Mouse (Mus musculus): Measurements from ENCODE around the gene Fam81a.

The Fam81a gene

DNA sequence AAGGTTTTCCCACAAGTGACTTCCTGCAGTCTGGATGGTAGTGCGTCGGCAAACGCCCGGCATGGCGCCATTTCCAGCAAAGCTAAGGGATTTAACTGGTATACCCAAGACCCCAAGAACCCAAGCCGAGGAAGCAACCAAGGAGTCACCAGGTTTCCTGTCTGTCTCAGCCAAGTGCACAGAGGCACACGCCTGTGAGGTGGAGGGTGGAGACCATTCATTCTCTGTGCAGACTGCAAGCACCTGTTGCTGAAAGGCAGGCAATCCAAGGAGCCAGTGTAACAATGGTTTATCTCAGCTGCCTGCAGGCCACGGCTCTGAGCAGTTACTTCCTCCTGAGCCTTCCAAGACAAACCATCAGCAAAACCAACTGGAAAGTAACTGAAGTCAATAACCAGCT, 70.0 kb downstream of the Fam81a start:
- in situ Hi-C loops (cut with MboI; ENCODE audit: unreplicated experiment in 2 of 2): loop anchor here in 1 of 2 experiments (10.0 kb wide), 1 partner anchor 568 kb away; no protein-coding TSS in a partner anchor

- in situ Hi-C loops (cut with MboI; ENCODE audit: unreplicated experiment in 2 of 2): loop anchor here in 1 of 2 experiments (10.0 kb wide), 1 partner anchor 565 kb away; no protein-coding TSS in a partner anchor
These were observed 72.4 kb downstream of the Fam81a start for GRCm38 (mm10) chr9:70069961-70070435.

- in situ Hi-C loops (cut with MboI; ENCODE audit: unreplicated experiment in 2 of 2): no loop called here
These were observed 74.9 kb downstream of the Fam81a start for GRCm38 (mm10) chr9:70067497-70067896.

GRCm38 (mm10) chr9:70062012-70062411, 80.3 kb downstream of the Fam81a start:
- in situ Hi-C loops (cut with MboI; ENCODE audit: unreplicated experiment in 2 of 2): no loop called here

DNA sequence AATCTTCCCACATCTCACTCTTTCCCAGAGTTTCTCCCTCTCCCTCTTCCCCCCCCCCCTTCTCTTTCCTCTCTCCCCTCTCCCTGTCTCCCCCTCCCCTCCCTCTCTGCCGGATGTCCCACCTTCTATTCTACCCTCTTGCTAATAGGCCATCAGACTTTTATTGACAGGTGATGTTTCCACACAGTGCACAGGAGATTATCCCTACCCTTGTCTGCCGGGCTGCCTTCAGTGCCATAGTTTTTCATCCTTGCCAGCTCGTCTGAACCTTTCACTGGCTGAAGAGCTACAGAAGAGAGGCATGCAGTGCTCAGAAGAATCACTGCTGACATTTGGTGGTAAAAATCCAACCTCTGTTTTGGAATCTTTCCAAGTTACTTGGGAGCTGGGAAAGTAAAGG, 88.9 kb downstream of the Fam81a start:
- in situ Hi-C loops (cut with MboI; ENCODE audit: unreplicated experiment in 2 of 2): no loop called here

- in situ Hi-C loops (cut with MboI; ENCODE audit: unreplicated experiment in 2 of 2): no loop called here
These were observed 89.6 kb downstream of the Fam81a start for GRCm38 (mm10) chr9:70052730-70053129.

DNA sequence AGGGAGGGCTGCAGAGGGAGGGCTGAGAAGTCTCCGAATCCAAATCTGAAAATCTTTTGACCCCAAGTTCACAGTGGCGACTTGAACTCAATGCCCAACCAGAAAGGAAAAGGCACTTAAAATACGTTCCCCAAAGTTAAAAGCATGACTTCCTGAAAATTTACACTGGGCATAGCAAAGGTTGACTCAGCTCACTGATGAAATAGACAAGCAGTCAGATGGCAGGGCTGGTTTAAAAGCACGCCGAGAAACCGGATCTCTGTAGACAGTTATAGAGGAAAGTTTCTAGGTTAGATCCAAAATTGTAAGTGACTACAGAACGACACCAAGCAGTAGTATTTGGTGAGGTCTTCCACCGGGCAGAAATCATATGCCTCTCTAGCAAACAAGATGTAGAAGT, 92.5 kb downstream of the Fam81a start:
- in situ Hi-C loops (cut with MboI; ENCODE audit: unreplicated experiment in 2 of 2): no loop called here

DNA sequence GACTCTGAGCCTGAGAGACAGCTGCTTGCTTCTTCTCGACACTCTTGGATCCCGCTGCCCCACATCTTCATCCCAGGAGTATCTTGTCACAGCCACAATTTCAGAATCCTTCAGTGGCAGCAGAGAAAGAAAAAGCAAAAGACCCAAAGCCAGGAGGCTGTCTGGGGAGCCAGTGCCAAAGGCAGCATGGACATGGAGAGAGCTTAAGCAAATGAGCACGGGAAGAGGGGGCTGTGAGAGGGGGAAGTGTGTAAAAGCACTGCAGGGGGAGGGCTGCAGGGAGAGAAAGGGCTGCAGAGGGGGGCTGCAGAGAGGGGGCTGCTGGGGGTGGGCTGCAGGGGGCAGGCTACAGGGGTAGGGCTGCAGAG, 93.0 kb downstream of the Fam81a start:
- in situ Hi-C loops (cut with MboI; ENCODE audit: unreplicated experiment in 2 of 2): no loop called here

- in situ Hi-C loops (cut with MboI; ENCODE audit: unreplicated experiment in 2 of 2): no loop called here
These were observed 93.5 kb downstream of the Fam81a start for GRCm38 (mm10) chr9:70048751-70049415.

- in situ Hi-C loops (cut with MboI; ENCODE audit: unreplicated experiment in 2 of 2): no loop called here
These were observed 94.1 kb downstream of the Fam81a start for GRCm38 (mm10) chr9:70048280-70048679.

GRCm38 (mm10) chr9:70047839-70048238, 94.5 kb downstream of the Fam81a start:
- in situ Hi-C loops (cut with MboI; ENCODE audit: unreplicated experiment in 2 of 2): no loop called here

- in situ Hi-C loops (cut with MboI; ENCODE audit: unreplicated experiment in 2 of 2): no loop called here
These were observed 96.1 kb downstream of the Fam81a start for GRCm38 (mm10) chr9:70046255-70046654.

- in situ Hi-C loops (cut with MboI; ENCODE audit: unreplicated experiment in 2 of 2): no loop called here
These were observed 97.5 kb downstream of the Fam81a start for GRCm38 (mm10) chr9:70044865-70045264.

DNA sequence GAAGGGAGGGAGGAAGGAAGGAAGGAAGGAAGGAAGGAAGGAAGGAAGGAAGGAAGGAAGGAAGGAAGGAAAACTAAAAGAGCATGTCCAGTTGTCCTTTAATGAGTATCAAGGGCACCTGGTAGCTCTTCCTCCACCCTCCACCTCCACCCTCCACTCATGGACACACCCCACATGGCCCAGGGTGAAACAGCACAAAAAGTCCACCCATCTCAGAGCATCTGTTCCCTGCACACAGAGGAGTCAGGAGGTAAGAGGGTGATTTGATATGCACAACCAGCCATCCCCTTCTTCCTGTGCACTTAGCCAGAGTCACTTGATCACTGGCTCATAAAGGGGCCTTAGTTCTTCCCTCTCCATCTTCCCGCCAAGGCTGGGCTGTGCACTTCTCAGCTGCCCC, 99.4 kb downstream of the Fam81a start:
- in situ Hi-C loops (cut with MboI; ENCODE audit: unreplicated experiment in 2 of 2): no loop called here

GRCm38 (mm10) chr9:70042137-70042536, 100.2 kb downstream of the Fam81a start:
- in situ Hi-C loops (cut with MboI; ENCODE audit: unreplicated experiment in 2 of 2): no loop called here

- in situ Hi-C loops (cut with MboI; ENCODE audit: unreplicated experiment in 2 of 2): no loop called here
These were observed 101.8 kb downstream of the Fam81a start for GRCm38 (mm10) chr9:70040570-70040969.

DNA sequence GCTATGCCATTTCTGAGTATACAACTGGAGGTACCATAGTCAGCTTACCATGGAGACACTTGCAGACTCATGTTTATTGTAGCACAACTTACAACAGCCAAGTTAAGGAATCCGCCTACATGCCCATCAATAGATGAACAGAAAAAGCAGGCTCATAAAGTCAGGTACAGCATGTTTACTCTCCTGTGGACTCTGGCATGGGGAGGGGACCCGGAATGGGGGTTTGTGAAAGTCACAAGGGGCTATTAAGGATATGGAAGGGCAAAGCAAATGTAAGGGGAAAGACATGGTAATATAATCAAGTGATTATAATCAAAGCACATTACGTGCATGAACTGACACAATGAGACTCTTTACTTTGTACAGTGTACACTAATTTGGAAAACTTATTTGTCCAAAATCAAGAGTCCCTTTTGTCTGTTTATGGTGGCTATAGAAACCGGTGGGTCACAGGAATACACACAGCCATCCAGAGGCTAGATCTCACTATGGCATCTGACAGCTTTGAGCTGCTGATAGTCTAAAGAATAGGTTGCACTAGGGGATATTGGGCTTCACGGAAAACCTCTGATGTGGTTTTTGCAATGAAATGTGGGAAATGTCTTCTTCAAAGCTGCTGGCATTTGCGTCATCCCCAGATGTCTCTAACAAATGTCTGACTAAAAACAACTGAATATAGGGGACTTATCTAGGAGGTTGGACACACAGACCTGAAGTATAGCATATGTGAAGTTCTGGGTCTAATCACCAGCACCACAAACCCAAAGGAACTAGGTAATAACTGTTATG, 102.6 kb downstream of the Fam81a start:
- in situ Hi-C loops (cut with MboI; ENCODE audit: unreplicated experiment in 2 of 2): no loop called here
